Mouse (Mus musculus): ENCODE measurements at regions not wholly inside any gene's neighbourhood (a gene's known extent, or its start where the extent isn't known, plus 50 kb on each side); places are given as distances from the start of the nearest gene placed in this dataset.

GRCm38 (mm10) chr3:34893381-34893780, 243.2 kb downstream of the Sox2 start:
- DNase-seq (ENCODE audit: extremely low read depth, low read depth, low spot score), result no peak

GRCm38 (mm10) chr3:34903106-34903505, 252.9 kb downstream of the Sox2 start:
- Histone ChIP-seq H3K4me1 (ENCODE audit: control insufficient read depth, insufficient read depth, low read length) (no peaks in the 10 kb centered on the region), H3K9ac (ENCODE audit: low read depth, low read length) (no peak overlapping the region), H3K27ac (replicated peaks; ENCODE audit: insufficient read depth, low read depth, low read length) (no peak overlapping the region), H3K27me3 (ENCODE audit: control insufficient read depth, insufficient read depth, low read length) (0 out of 2 replicates have a peak, but pooled peaks cover 2% of the 10 kb centered on the region), H3K36me3 (ENCODE audit: control insufficient read depth, insufficient read depth, low read length) (no peaks in the 10 kb centered on the region), H3K4me3 (ENCODE audit: insufficient read depth, low read depth, low read length) (no peak overlapping the region), H3K79me2 (ENCODE audit: control insufficient read depth, insufficient read depth, low read length) (no peaks in the 10 kb centered on the region)
- whole genome bisulfite sequencing, result 80% methylated on average over 8 of the region's 8 CpGs
- TF ChIP-seq POLR2A (IDR thresholded peaks at IDR 0.05; ENCODE audit: extremely low read depth, insufficient read depth, low read length) (no peak), CTCF (IDR thresholded peaks at IDR 0.05; ENCODE audit: low read depth, low read length) (no peak)
- no peak for DNase-seq (ENCODE audit: extremely low read depth, low read depth, low spot score)

More at GRCm38 (mm10) chr3:34893381-34893780, 243.2 kb downstream of the Sox2 start:
- Histone ChIP-seq H3K9ac (ENCODE audit: low read depth, low read length) (no peak overlapping the region), H3K36me3 (ENCODE audit: control insufficient read depth, insufficient read depth, low read length) (no peaks in the 10 kb centered on the region), H3K4me3 (ENCODE audit: insufficient read depth, low read depth, low read length) (no peak overlapping the region), H3K4me1 (ENCODE audit: control insufficient read depth, insufficient read depth, low read length) (no peaks in the 10 kb centered on the region), H3K27me3 (ENCODE audit: control insufficient read depth, insufficient read depth, low read length) (no peaks in the 10 kb centered on the region), H3K27ac (replicated peaks; ENCODE audit: insufficient read depth, low read depth, low read length) (no peak overlapping the region), H3K79me2 (ENCODE audit: control insufficient read depth, insufficient read depth, low read length) (no peaks in the 10 kb centered on the region)
- TF ChIP-seq CTCF (IDR thresholded peaks at IDR 0.05; ENCODE audit: low read depth, low read length) (no peak), POLR2A (IDR thresholded peaks at IDR 0.05; ENCODE audit: extremely low read depth, insufficient read depth, low read length) (no peak)
- WGBS, result 92% methylated on average over 5 of the region's 5 CpGs

- no peak overlapping the region for H3K9ac ChIP-seq (ENCODE audit: low read depth, low read length)
- WGBS, result 44% methylated on average over 5 of the region's 5 CpGs
- no peaks in the 10 kb centered on the region for H3K36me3 ChIP-seq (ENCODE audit: control insufficient read depth, insufficient read depth, low read length)
- H3K79me2 ChIP-seq (ENCODE audit: control insufficient read depth, insufficient read depth, low read length), result no peaks in the 10 kb centered on the region
- no peak overlapping the region for H3K27ac ChIP-seq (replicated peaks; ENCODE audit: insufficient read depth, low read depth, low read length)
- no peak for DNase-seq (ENCODE audit: extremely low read depth, low read depth, low spot score)
- H3K4me1 ChIP-seq (ENCODE audit: control insufficient read depth, insufficient read depth, low read length), result no peaks in the 10 kb centered on the region
- no peak for TF ChIP-seq POLR2A (IDR thresholded peaks at IDR 0.05; ENCODE audit: extremely low read depth, insufficient read depth, low read length)
- no peak for TF ChIP-seq CTCF (IDR thresholded peaks at IDR 0.05; ENCODE audit: low read depth, low read length)
- H3K27me3 ChIP-seq (ENCODE audit: control insufficient read depth, insufficient read depth, low read length), result 0 out of 2 replicates have a peak, but pooled peaks cover 2% of the 10 kb centered on the region
- H3K4me3 ChIP-seq (ENCODE audit: insufficient read depth, low read depth, low read length), result no peak overlapping the region
Measured at GRCm38 (mm10) chr3:34908489-34908888, 258.3 kb downstream of the Sox2 start.

- 80% methylated on average over 3 of the region's 3 CpGs for WGBS
- Histone ChIP-seq H3K9ac (ENCODE audit: low read depth, low read length) (no peak overlapping the region), H3K4me3 (ENCODE audit: insufficient read depth, low read depth, low read length) (no peak overlapping the region), H3K36me3 (ENCODE audit: control insufficient read depth, insufficient read depth, low read length) (no peaks in the 10 kb centered on the region), H3K4me1 (ENCODE audit: control insufficient read depth, insufficient read depth, low read length) (no peaks in the 10 kb centered on the region), H3K79me2 (ENCODE audit: control insufficient read depth, insufficient read depth, low read length) (no peaks in the 10 kb centered on the region), H3K27me3 (ENCODE audit: control insufficient read depth, insufficient read depth, low read length) (0 out of 2 replicates have a peak, but pooled peaks cover 2% of the 10 kb centered on the region), H3K27ac (replicated peaks; ENCODE audit: insufficient read depth, low read depth, low read length) (no peak overlapping the region)
- TF ChIP-seq POLR2A (IDR thresholded peaks at IDR 0.05; ENCODE audit: extremely low read depth, insufficient read depth, low read length) (no peak), CTCF (IDR thresholded peaks at IDR 0.05; ENCODE audit: low read depth, low read length) (no peak)
- DNase-seq (ENCODE audit: extremely low read depth, low read depth, low spot score), result no peak
Measured at GRCm38 (mm10) chr3:34909350-34909749, 259.1 kb downstream of the Sox2 start.

GRCm38 (mm10) chr3:34918326-34918932, 268.2 kb downstream of the Sox2 start:
- DNase-seq (ENCODE audit: extremely low read depth, low read depth, low spot score), result no peak
- H3K79me2 ChIP-seq (ENCODE audit: control insufficient read depth, insufficient read depth, low read length), result no peaks in the 10 kb centered on the region
- WGBS, result 66% methylated on average over 6 of the region's 6 CpGs
- no peak overlapping the region for H3K9ac ChIP-seq (ENCODE audit: low read depth, low read length)
- no peaks in the 10 kb centered on the region for H3K4me1 ChIP-seq (ENCODE audit: control insufficient read depth, insufficient read depth, low read length)
- no peak overlapping the region for H3K27ac ChIP-seq (replicated peaks; ENCODE audit: insufficient read depth, low read depth, low read length)
- H3K36me3 ChIP-seq (ENCODE audit: control insufficient read depth, insufficient read depth, low read length), result no peaks in the 10 kb centered on the region
- H3K4me3 ChIP-seq (ENCODE audit: insufficient read depth, low read depth, low read length), result no peak overlapping the region
- no peaks in the 10 kb centered on the region for H3K27me3 ChIP-seq (ENCODE audit: control insufficient read depth, insufficient read depth, low read length)
- TF ChIP-seq POLR2A (IDR thresholded peaks at IDR 0.05; ENCODE audit: extremely low read depth, insufficient read depth, low read length) (no peak), CTCF (IDR thresholded peaks at IDR 0.05; ENCODE audit: low read depth, low read length) (no peak)

GRCm38 (mm10) chr3:34920497-34920896, 270.3 kb downstream of the Sox2 start:
- 85% methylated on average over 5 of the region's 5 CpGs for WGBS
- H3K79me2 ChIP-seq (ENCODE audit: control insufficient read depth, insufficient read depth, low read length), result no peaks in the 10 kb centered on the region
- TF ChIP-seq CTCF (IDR thresholded peaks at IDR 0.05; ENCODE audit: low read depth, low read length), result no peak
- TF ChIP-seq POLR2A (IDR thresholded peaks at IDR 0.05; ENCODE audit: extremely low read depth, insufficient read depth, low read length), result no peak
- no peaks in the 10 kb centered on the region for H3K27me3 ChIP-seq (ENCODE audit: control insufficient read depth, insufficient read depth, low read length)
- H3K4me1 ChIP-seq (ENCODE audit: control insufficient read depth, insufficient read depth, low read length), result no peaks in the 10 kb centered on the region
- H3K4me3 ChIP-seq (ENCODE audit: insufficient read depth, low read depth, low read length), result no peak overlapping the region
- no peak overlapping the region for H3K27ac ChIP-seq (replicated peaks; ENCODE audit: insufficient read depth, low read depth, low read length)
- DNase-seq (ENCODE audit: extremely low read depth, low read depth, low spot score), result no peak
- H3K36me3 ChIP-seq (ENCODE audit: control insufficient read depth, insufficient read depth, low read length), result no peaks in the 10 kb centered on the region
- no peak overlapping the region for H3K9ac ChIP-seq (ENCODE audit: low read depth, low read length)
